Mouse (Mus musculus): Measurements from ENCODE around the gene Kdm7a. TPM values are rescaled to one million over a fixed set of nuclear protein-coding genes. Genes with fewer than 3 reads are reported as not detected.

The Kdm7a gene
- polyA plus RNA-seq, 1 experiment from 2014 or later, result 5.5 TPM

DNA sequence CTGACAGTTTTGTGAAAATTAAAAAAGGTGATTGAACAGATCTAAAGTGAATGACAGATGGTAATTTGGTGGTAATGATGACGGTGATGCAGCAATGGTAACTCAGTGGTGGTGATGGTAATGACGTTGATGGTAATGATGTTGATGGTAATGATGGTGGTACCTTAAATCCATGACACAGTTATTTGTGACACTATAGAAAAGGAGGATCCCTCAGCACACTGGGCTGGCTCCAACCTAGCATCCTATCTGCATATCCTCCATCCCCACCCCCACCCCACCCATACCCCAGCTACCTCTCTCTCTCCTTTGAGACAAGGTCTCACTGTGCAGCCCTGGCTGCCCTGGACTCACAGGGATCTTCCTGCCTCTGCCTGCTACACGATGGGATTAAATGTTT is 34.4 kb upstream of the Kdm7a start:
- no peaks in the 10 kb centered on the region for H3K27me3 ChIP-seq (ENCODE audit: control insufficient read depth, insufficient read depth, low read length)
- H3K36me3 ChIP-seq (replicated peaks; ENCODE audit: control insufficient read depth, insufficient read depth), result no peaks in the 10 kb centered on the region
- no peak overlapping the region for H3K4me2 ChIP-seq (replicated peaks)
- no peak for DNase-seq (ENCODE audit: low spot score)
- H3K9me3 ChIP-seq (ENCODE audit: control insufficient read depth, low read length), result no peaks in the 10 kb centered on the region
- no peak overlapping the region for H3K9ac ChIP-seq
- H3K4me1 ChIP-seq (replicated peaks; ENCODE audit: control insufficient read depth, insufficient read depth, low read length), result peaks cover 17% of the 10 kb centered on the region
- no peak for ATAC-seq (ENCODE audit: low FRiP score)
- H3K27ac ChIP-seq, result no peak overlapping the region
- H3K4me3 ChIP-seq (replicated peaks; ENCODE audit: low read length), result no peak overlapping the region
- 77% methylated on average over 3 of the region's 3 CpGs for WGBS

DNA sequence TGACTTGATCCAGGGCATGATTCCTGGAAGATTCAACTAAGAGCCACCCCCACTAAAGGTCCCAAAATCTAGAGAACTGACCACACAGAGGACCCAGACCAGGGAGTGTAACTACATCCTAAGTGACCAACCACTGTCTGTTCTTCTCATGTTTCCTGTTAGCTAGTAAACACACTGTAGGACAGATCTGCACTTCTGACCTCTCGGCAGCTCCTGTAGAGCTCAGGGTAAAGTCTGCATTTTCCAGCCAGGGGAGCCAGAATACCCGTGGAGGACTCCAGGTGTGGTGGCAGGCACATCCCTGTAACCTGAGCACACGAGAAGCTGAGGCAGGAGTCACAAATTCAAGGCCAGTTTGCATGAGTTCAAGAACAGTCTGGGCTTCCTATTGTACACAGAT is 31.3 kb upstream of the Kdm7a start:
- DNase-seq (ENCODE audit: low spot score) (no peak), ATAC-seq (ENCODE audit: low FRiP score) (no peak)
- no peak overlapping the region for H3K9ac ChIP-seq
- peaks cover 6% of the 10 kb centered on the region for H3K4me1 ChIP-seq (replicated peaks; ENCODE audit: control insufficient read depth, insufficient read depth, low read length)
- H3K36me3 ChIP-seq (replicated peaks; ENCODE audit: control insufficient read depth, insufficient read depth), result no peaks in the 10 kb centered on the region
- H3K27me3 ChIP-seq (ENCODE audit: control insufficient read depth, insufficient read depth, low read length), result no peaks in the 10 kb centered on the region
- no peak overlapping the region for H3K4me2 ChIP-seq (replicated peaks)
- WGBS, result 78% methylated on average over 3 of the region's 3 CpGs
- H3K27ac ChIP-seq, result no peak overlapping the region
- no peak overlapping the region for H3K4me3 ChIP-seq (replicated peaks; ENCODE audit: low read length)
- no peaks in the 10 kb centered on the region for H3K9me3 ChIP-seq (ENCODE audit: control insufficient read depth, low read length)

DNA sequence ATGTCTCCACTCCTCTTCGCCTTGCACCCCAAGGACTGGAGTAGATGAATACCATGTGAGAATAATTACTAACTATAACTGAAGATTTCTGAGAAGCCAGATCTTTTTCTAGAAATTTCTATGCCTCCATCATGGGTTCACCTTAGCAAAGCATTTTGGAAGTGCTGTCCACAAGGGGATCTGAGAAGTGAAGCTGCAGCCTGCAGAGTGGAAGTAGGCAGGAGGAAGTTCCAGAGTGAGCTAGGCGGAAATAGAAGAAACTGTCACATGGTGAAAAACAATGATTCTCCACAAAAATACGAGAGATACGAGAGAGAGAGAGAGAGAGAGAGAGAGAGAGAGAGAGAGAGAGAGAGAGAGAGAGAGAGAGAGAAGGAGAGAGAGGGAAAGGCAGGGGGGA is 26.0 kb upstream of the Kdm7a start:
- no peaks in the 10 kb centered on the region for H3K27me3 ChIP-seq (ENCODE audit: control insufficient read depth, insufficient read depth, low read length)
- 86% methylated on average over 4 of the region's 4 CpGs for WGBS
- no peaks in the 10 kb centered on the region for H3K9me3 ChIP-seq (ENCODE audit: control insufficient read depth, low read length)
- H3K4me2 ChIP-seq (replicated peaks), result no peak overlapping the region
- H3K36me3 ChIP-seq (replicated peaks; ENCODE audit: control insufficient read depth, insufficient read depth), result no peaks in the 10 kb centered on the region
- no peak overlapping the region for H3K9ac ChIP-seq
- H3K4me1 ChIP-seq (replicated peaks; ENCODE audit: control insufficient read depth, insufficient read depth, low read length), result no peaks in the 10 kb centered on the region
- no peak overlapping the region for H3K27ac ChIP-seq
- no peak overlapping the region for H3K4me3 ChIP-seq (replicated peaks; ENCODE audit: low read length)
- no peak for DNase-seq (ENCODE audit: low spot score)
- ATAC-seq (ENCODE audit: low FRiP score), result no peak

DNA sequence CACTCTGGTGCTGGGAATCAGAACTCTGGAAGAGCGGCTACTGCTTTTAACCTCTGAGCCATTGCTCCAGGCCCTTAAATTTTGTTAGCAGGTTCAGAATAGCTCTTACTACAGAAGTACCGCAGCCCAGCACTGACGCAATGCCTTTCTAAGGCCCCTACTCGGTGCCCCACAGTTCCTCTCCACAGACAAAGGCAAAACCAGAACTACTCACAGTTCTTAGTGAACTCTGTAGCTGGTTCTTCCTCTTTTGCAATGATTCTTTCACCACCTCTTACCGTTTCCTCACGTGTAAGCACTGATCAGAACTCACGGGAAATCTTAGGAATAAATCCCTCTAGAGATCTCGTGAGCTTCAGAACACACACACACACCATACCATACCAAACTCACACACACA is 24.1 kb upstream of the Kdm7a start:
- ATAC-seq (ENCODE audit: low FRiP score) (no peak), DNase-seq (ENCODE audit: low spot score) (no peak)

DNA sequence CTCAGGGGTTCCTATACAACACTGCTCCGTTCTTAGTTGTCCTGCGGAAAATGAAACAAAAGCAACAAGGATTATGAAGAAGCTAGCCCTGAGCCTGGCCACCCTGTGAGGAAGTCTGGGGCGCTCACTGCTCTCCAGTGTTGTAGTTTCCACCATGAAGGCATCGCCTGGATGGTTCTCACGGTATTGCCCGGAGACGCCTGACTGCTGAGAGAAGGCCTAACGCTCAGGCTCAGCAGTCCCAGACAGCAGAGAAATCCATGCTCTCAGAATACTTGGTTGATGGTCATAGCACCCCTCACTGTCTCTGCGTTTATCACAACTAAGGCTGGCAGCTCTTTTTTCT is 20.0 kb upstream of the Kdm7a start:
- no peak overlapping the region for H3K9ac ChIP-seq
- DNase-seq (ENCODE audit: low spot score) (no peak), ATAC-seq (ENCODE audit: low FRiP score) (no peak)
- 0 out of 2 replicates have a peak, but pooled peaks cover 3% of the 10 kb centered on the region for H3K4me1 ChIP-seq (replicated peaks; ENCODE audit: control insufficient read depth, insufficient read depth, low read length)
- no peaks in the 10 kb centered on the region for H3K36me3 ChIP-seq (replicated peaks; ENCODE audit: control insufficient read depth, insufficient read depth)
- H3K4me3 ChIP-seq (replicated peaks; ENCODE audit: low read length), result no peak overlapping the region
- H3K9me3 ChIP-seq (ENCODE audit: control insufficient read depth, low read length), result no peaks in the 10 kb centered on the region
- 23% methylated on average over 9 of the region's 9 CpGs for WGBS
- H3K27me3 ChIP-seq (ENCODE audit: control insufficient read depth, insufficient read depth, low read length), result no peaks in the 10 kb centered on the region; the same call in 1 of the 2 replicates
- no peak overlapping the region for H3K27ac ChIP-seq
- no peak overlapping the region for H3K4me2 ChIP-seq (replicated peaks)

More for the DNA sequence above, 24.1 kb upstream of the Kdm7a start:
- H3K27ac ChIP-seq, result no peak overlapping the region
- H3K27me3 ChIP-seq (ENCODE audit: control insufficient read depth, insufficient read depth, low read length), result no peaks in the 10 kb centered on the region
- H3K4me2 ChIP-seq (replicated peaks), result no peak overlapping the region
- H3K4me1 ChIP-seq (replicated peaks; ENCODE audit: control insufficient read depth, insufficient read depth, low read length), result 0 out of 2 replicates have a peak, but pooled peaks cover 3% of the 10 kb centered on the region
- WGBS, result 89% methylated on average over 8 of the region's 8 CpGs
- H3K9me3 ChIP-seq (ENCODE audit: control insufficient read depth, low read length), result no peaks in the 10 kb centered on the region
- H3K4me3 ChIP-seq (replicated peaks; ENCODE audit: low read length), result no peak overlapping the region
- no peaks in the 10 kb centered on the region for H3K36me3 ChIP-seq (replicated peaks; ENCODE audit: control insufficient read depth, insufficient read depth)
- no peak overlapping the region for H3K9ac ChIP-seq

DNA sequence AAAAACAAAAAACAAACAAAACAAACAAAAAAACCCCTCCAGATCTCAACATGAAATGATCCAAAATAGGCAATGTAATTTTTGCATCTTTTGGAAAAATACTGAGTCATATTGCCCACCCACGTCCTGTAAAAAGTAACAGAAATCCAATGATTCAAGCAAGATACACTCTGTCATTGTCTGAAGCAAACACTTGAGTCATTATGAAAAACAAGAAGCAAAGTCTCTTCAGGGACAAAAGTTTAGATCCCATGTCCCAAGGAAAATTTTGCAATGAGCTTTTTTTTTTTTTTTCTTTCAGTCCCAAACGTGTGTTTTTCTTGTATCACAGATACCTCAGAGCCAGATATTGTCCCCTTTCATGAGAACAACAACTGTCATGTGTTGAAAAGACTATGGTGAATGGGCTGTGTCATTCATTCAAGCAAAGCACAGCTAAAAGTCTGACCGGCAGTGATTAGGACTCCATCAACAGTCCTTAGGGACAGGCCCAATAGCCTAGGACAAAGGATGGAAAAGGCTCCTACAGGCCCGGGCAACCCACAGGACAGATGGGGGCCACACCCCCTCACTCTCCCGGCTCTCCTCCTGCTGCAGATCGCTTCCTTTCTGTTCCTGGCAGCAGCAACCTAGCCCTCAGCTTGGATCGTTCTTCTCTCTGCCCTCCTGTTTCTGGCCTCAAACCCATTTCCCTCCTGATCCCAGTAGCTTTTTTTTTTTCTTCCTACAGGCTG is 19.5 kb upstream of the Kdm7a start:
- no peak overlapping the region for H3K27ac ChIP-seq
- WGBS, result 11% methylated on average over 7 of the region's 7 CpGs
- H3K4me2 ChIP-seq (replicated peaks), result no peak overlapping the region
- DNase-seq (ENCODE audit: low spot score), result no peak
- H3K4me1 ChIP-seq (replicated peaks; ENCODE audit: control insufficient read depth, insufficient read depth, low read length), result 0 out of 2 replicates have a peak, but pooled peaks cover 3% of the 10 kb centered on the region
- no peaks in the 10 kb centered on the region for H3K36me3 ChIP-seq (replicated peaks; ENCODE audit: control insufficient read depth, insufficient read depth)
- H3K27me3 ChIP-seq (ENCODE audit: control insufficient read depth, insufficient read depth, low read length), result no peaks in the 10 kb centered on the region; the same call in 1 of the 2 replicates
- H3K4me3 ChIP-seq (replicated peaks; ENCODE audit: low read length), result no peak overlapping the region
- no peak for ATAC-seq (ENCODE audit: low FRiP score)
- H3K9me3 ChIP-seq (ENCODE audit: control insufficient read depth, low read length), result no peaks in the 10 kb centered on the region
- no peak overlapping the region for H3K9ac ChIP-seq

DNA sequence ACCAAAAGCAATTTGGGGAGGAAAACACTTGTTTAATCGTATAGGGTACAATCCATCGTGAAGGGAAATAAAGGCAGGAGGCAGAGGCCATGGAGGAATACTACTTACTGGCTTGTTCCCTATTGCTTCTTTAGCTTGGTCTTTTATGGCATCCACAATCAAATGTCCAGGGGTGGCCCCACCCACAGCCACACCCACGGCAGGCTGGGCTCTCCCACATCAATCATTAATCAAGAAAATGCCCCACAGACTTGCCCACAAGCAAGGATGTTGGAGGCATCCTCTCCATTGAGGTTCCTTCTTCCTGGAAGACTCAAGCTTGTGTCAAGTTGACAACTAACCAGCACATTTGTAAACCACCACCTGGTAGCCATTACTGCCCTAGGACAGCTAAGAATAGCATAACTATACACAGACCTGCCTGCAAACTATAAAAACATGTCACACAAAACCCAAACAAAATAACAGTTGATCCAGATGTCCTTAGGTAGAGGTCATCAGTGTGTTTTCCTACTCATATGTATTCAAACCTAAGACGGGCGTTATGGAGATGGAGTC is 16.8 kb upstream of the Kdm7a start:
- H3K4me1 ChIP-seq (replicated peaks; ENCODE audit: control insufficient read depth, insufficient read depth, low read length), result 0 out of 2 replicates have a peak, but pooled peaks cover 3% of the 10 kb centered on the region
- H3K4me2 ChIP-seq (replicated peaks), result no peak overlapping the region
- WGBS, result 83% methylated on average over 5 of the region's 5 CpGs
- no peak for ATAC-seq (ENCODE audit: low FRiP score)
- H3K36me3 ChIP-seq (replicated peaks; ENCODE audit: control insufficient read depth, insufficient read depth), result no peaks in the 10 kb centered on the region
- no peak overlapping the region for H3K9ac ChIP-seq
- H3K4me3 ChIP-seq (replicated peaks; ENCODE audit: low read length), result no peak overlapping the region
- H3K27ac ChIP-seq, result no peak overlapping the region
- H3K27me3 ChIP-seq (ENCODE audit: control insufficient read depth, insufficient read depth, low read length), result no peaks in the 10 kb centered on the region; the same call in 1 of the 2 replicates
- no peak for DNase-seq (ENCODE audit: low spot score)
- no peaks in the 10 kb centered on the region for H3K9me3 ChIP-seq (ENCODE audit: control insufficient read depth, low read length)

DNA sequence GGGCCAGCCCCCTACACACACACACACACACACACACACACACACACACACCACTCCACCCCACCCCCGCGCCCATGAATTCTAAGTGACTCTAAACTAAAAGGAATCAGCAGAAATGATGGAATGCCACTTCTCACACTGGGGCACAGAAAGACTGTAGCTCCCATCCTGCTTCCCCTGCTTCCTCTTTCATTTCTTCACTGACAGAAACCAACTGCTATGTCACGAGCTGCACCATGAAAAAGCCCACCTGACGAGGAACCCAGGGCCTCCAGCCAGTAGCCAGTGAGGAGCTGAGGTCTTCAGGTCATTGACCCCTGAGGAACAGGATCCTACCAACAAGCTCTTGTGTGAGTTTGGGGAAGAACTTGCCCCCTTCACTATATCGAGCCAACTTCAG is 15.9 kb upstream of the Kdm7a start:
- Histone ChIP-seq H3K4me3 (replicated peaks; ENCODE audit: low read length) (no peak overlapping the region), H3K36me3 (replicated peaks; ENCODE audit: control insufficient read depth, insufficient read depth) (no peaks in the 10 kb centered on the region), H3K4me2 (replicated peaks) (no peak overlapping the region), H3K9me3 (ENCODE audit: control insufficient read depth, low read length) (no peaks in the 10 kb centered on the region), H3K27ac (no peak overlapping the region), H3K9ac (no peak overlapping the region), H3K4me1 (replicated peaks; ENCODE audit: control insufficient read depth, insufficient read depth, low read length) (0 out of 2 replicates have a peak, but pooled peaks cover 3% of the 10 kb centered on the region), H3K27me3 (ENCODE audit: control insufficient read depth, insufficient read depth, low read length) (no peaks in the 10 kb centered on the region; the same call in 1 of the 2 replicates)
- DNase-seq (ENCODE audit: low spot score), result no peak
- ATAC-seq (ENCODE audit: low FRiP score), result no peak
- 83% methylated on average over 5 of the region's 5 CpGs for WGBS

DNA sequence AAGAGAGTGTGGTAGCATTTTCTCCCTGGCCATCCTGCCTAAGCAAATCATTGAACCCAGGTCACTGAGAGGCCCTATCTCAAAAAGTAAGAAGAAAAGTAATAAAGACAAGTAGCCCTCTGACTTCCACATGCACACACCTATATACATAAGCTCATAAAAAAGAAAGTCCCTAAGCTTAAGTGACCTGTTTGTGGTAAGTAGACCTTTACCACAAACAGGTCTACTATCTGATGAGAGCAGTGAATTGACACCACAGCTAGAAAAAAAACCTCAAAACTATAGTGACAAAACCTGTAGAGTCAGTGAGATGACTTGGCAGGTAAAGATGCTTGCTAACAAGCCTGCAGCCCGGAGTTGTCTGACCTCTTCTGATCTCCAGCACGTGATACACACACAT is 11.4 kb upstream of the Kdm7a start:
- 89% methylated on average over 2 of the region's 2 CpGs for whole genome bisulfite sequencing
- DNase-seq (ENCODE audit: low spot score) (no peak), ATAC-seq (ENCODE audit: low FRiP score) (no peak)
- Histone ChIP-seq H3K4me1 (replicated peaks; ENCODE audit: control insufficient read depth, insufficient read depth, low read length) (no peaks in the 10 kb centered on the region), H3K27me3 (ENCODE audit: control insufficient read depth, insufficient read depth, low read length) (no peaks in the 10 kb centered on the region), H3K36me3 (replicated peaks; ENCODE audit: control insufficient read depth, insufficient read depth) (no peaks in the 10 kb centered on the region), H3K4me3 (replicated peaks; ENCODE audit: low read length) (no peak overlapping the region), H3K9me3 (ENCODE audit: control insufficient read depth, low read length) (no peaks in the 10 kb centered on the region), H3K27ac (no peak overlapping the region), H3K9ac (no peak overlapping the region), H3K4me2 (replicated peaks) (no peak overlapping the region)

All from hindbrain, embryonic 14.5 days (tissue).